Mouse (Mus musculus): Measurements from ENCODE around the gene Map3k4.
"Not testable (repeated sequence)": the region's sequence is repeated elsewhere in the genome, so short reads cannot be mapped to it uniquely, and the experiment has no call there.

Gene Map3k4

GRCm38 (mm10) chr17:12307251-12308135 lies 11.1 kb downstream of the Map3k4 start:
- peak; percentile 38 for DNase-seq (ENCODE audit: low read depth, low spot score)

GRCm38 (mm10) chr17:12304658-12305057 lies 13.9 kb downstream of the Map3k4 start:
- DNase-seq (ENCODE audit: low read depth, low spot score): no peak

- peak; percentile 47 for DNase-seq (ENCODE audit: low read depth, low spot score)
Observed at GRCm38 (mm10) chr17:12300896-12301706, 17.5 kb downstream of the Map3k4 start.

GRCm38 (mm10) chr17:12300127-12300675 lies 18.4 kb downstream of the Map3k4 start:
- no peak for DNase-seq (ENCODE audit: low read depth, low spot score)

GRCm38 (mm10) chr17:12299371-12299770 lies 19.2 kb downstream of the Map3k4 start:
- DNase-seq (ENCODE audit: low read depth, low spot score): no peak

- DNase-seq (ENCODE audit: low read depth, low spot score): no peak
Observed at GRCm38 (mm10) chr17:12297978-12298377, 20.6 kb downstream of the Map3k4 start.

- no peak for DNase-seq (ENCODE audit: low read depth, low spot score)
Observed at GRCm38 (mm10) chr17:12297292-12297691, 21.3 kb downstream of the Map3k4 start.

- DNase-seq (ENCODE audit: low read depth, low spot score): not testable (repeated sequence)
Observed at GRCm38 (mm10) chr17:12295926-12296325, 22.7 kb downstream of the Map3k4 start.

GRCm38 (mm10) chr17:12294424-12294823 lies 24.2 kb downstream of the Map3k4 start:
- no peak for DNase-seq (ENCODE audit: low read depth, low spot score)

- DNase-seq (ENCODE audit: low read depth, low spot score): peak; percentile 51
Observed at GRCm38 (mm10) chr17:12293571-12293970, 25.0 kb downstream of the Map3k4 start.

GRCm38 (mm10) chr17:12292877-12293276 lies 25.7 kb downstream of the Map3k4 start:
- no peak for DNase-seq (ENCODE audit: low read depth, low spot score)

- DNase-seq (ENCODE audit: low read depth, low spot score): no peak
Observed at GRCm38 (mm10) chr17:12292356-12292755, 26.2 kb downstream of the Map3k4 start.

GRCm38 (mm10) chr17:12291151-12291550 lies 27.4 kb downstream of the Map3k4 start:
- no peak for DNase-seq (ENCODE audit: low read depth, low spot score)

GRCm38 (mm10) chr17:12290735-12291134 lies 27.9 kb downstream of the Map3k4 start:
- peak; percentile 56 for DNase-seq (ENCODE audit: low read depth, low spot score)

GRCm38 (mm10) chr17:12289836-12290235 lies 28.8 kb downstream of the Map3k4 start:
- DNase-seq (ENCODE audit: low read depth, low spot score): not testable (repeated sequence)

GRCm38 (mm10) chr17:12288871-12289270 lies 29.7 kb downstream of the Map3k4 start:
- no peak for DNase-seq (ENCODE audit: low read depth, low spot score)

- DNase-seq (ENCODE audit: low read depth, low spot score): no peak
Observed at GRCm38 (mm10) chr17:12279810-12280209, 38.8 kb downstream of the Map3k4 start.

GRCm38 (mm10) chr17:12278073-12278472 lies 40.5 kb downstream of the Map3k4 start:
- no peak for DNase-seq (ENCODE audit: low read depth, low spot score)

- DNase-seq (ENCODE audit: low read depth, low spot score): no peak
Observed at GRCm38 (mm10) chr17:12277297-12277696, 41.3 kb downstream of the Map3k4 start.

- no peak for DNase-seq (ENCODE audit: low read depth, low spot score)
Observed at GRCm38 (mm10) chr17:12276496-12277200, 41.9 kb downstream of the Map3k4 start.

GRCm38 (mm10) chr17:12275756-12276155 lies 42.8 kb downstream of the Map3k4 start:
- no peak for DNase-seq (ENCODE audit: low read depth, low spot score)

GRCm38 (mm10) chr17:12273032-12273431 lies 45.6 kb downstream of the Map3k4 start:
- no peak for DNase-seq (ENCODE audit: low read depth, low spot score)

All from R1 (cell line).